ENCODE assay signal across 8 mouse cellular contexts in the genomic region with DNA sequence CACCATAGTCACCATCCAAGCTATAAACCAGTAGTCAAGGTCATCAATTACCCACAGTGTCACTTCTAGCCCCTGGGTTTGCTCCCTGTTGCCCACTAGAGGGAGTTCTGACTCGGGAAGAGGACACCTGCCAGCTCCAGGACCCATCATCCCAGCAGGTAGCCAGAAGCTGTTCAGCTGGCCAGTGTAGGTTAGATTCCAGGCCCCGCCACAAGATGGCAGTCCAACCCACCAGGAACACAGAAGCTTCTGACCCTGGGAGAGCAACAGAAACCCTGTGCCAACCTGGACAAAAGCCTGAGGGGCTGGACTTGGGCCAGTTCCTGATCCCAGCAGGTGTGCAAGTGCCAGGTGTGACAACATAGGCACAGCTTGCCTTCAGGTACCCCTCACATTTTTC. TPM values are rescaled to one million over a fixed set of nuclear protein-coding genes. Genes with fewer than 3 reads are reported as not detected.
DNase-seq lines count a peak whose midpoint lies in the region; ATAC-seq and TF ChIP-seq lines count a peak whose summit lies in the region.

No protein-coding gene starts in this region.

- no peaks in the 10 kb centered on the region for H3K36me3 ChIP-seq in midbrain, embryonic 10.5 days
- no peaks in the 10 kb centered on the region for H3K36me3 ChIP-seq in midbrain, embryonic 15.5 days (replicated peaks)
- no peaks in the 10 kb centered on the region for H3K36me3 ChIP-seq in liver, adult 2 months (ENCODE audit: control insufficient read depth, insufficient read depth, low read length)

- no peak overlapping the region for H3K4me2 ChIP-seq in midbrain, embryonic 15.5 days

- peak; percentile 98 for TF ChIP-seq CTCF in liver, adult 2 months (IDR thresholded peaks at IDR 0.05; ENCODE audit: low read depth, low read length)

- no peak for ATAC-seq in midbrain, embryonic 15.5 days (replicated peaks)
- ATAC-seq in neutrophil, adult 5-6 weeks (ENCODE audit: extremely low read depth, insufficient number of reproducible peaks, low FRiP score, poor library complexity, severe bottlenecking): peak; percentile 47

- H3K27ac ChIP-seq in midbrain, embryonic 10.5 days (replicated peaks): no peak overlapping the region
- H3K27ac ChIP-seq in midbrain, embryonic 15.5 days: no peak overlapping the region
- no peak overlapping the region for H3K27ac ChIP-seq in liver, adult 2 months (replicated peaks; ENCODE audit: insufficient read depth, low read depth, low read length)

- peaks cover 61% of the 10 kb centered on the region for H3K27me3 ChIP-seq in midbrain, embryonic 10.5 days (ENCODE audit: low read depth, poor library complexity, severe bottlenecking)
- peaks cover 24% of the 10 kb centered on the region for H3K27me3 ChIP-seq in midbrain, embryonic 15.5 days (replicated peaks)
- peaks cover 25% of the 10 kb centered on the region for H3K27me3 ChIP-seq in liver, adult 2 months (ENCODE audit: control insufficient read depth, insufficient read depth, low read length)

- no peaks in the 10 kb centered on the region for H3K79me2 ChIP-seq in liver, adult 2 months (ENCODE audit: control insufficient read depth, insufficient read depth, low read length)

- peaks cover 25% of the 10 kb centered on the region for H3K4me1 ChIP-seq in midbrain, embryonic 10.5 days
- H3K4me1 ChIP-seq in midbrain, embryonic 15.5 days: peaks cover 21% of the 10 kb centered on the region
- no peaks in the 10 kb centered on the region for H3K4me1 ChIP-seq in liver, adult 2 months (ENCODE audit: control insufficient read depth, insufficient read depth, low read length)

- no peak overlapping the region for H3K9ac ChIP-seq in midbrain, embryonic 15.5 days
- no peak overlapping the region for H3K9ac ChIP-seq in liver, adult 2 months (ENCODE audit: low read depth, low read length)

- H3K9me3 ChIP-seq in midbrain, embryonic 10.5 days (replicated peaks): no peaks in the 10 kb centered on the region
- no peaks in the 10 kb centered on the region for H3K9me3 ChIP-seq in midbrain, embryonic 15.5 days

- 3% methylated on average over 2 of the region's 2 CpGs for WGBS in midbrain, embryonic 10.5 days
- 0% methylated on average over 2 of the region's 2 CpGs for WGBS in midbrain, embryonic 15.5 days
- WGBS in liver, adult 2 months: 0% methylated on average over 2 of the region's 2 CpGs

- no peak overlapping the region for H3K4me3 ChIP-seq in midbrain, embryonic 10.5 days
- no peak overlapping the region for H3K4me3 ChIP-seq in midbrain, embryonic 15.5 days
- no peak overlapping the region for H3K4me3 ChIP-seq in liver, adult 2 months (ENCODE audit: insufficient read depth, low read depth, low read length)

- no peak for TF ChIP-seq POLR2A in liver, adult 2 months (IDR thresholded peaks at IDR 0.05; ENCODE audit: extremely low read depth, insufficient read depth, low read length)

- DNase-seq in midbrain, embryonic 10.5 days (ENCODE audit: low spot score): peak; percentile 82
- peak; percentile 98 to 100 for DNase-seq in cerebellum, postnatal 36 days
- DNase-seq in gastrocnemius, postnatal 25 days: peak; percentile 75
- peak; percentile 91 for DNase-seq in kidney, adult 9 months
- peak; percentile 51 for DNase-seq in liver, adult 2 months (ENCODE audit: extremely low read depth, low read depth, low spot score)
- DNase-seq in testis, postnatal 14 days (ENCODE audit: low spot score): peak; percentile 60

RNA-seq across cellular contexts. Expression of a gene that starts 3.2 kb away (rescaled TPM):
- polyA plus RNA-seq in midbrain, embryonic 10.5 days (2016; fragmentation: Nextera tagmentation; extraction: Ambion mirVana): 0.37 and 1.3 TPM in 2 replicates
- polyA plus RNA-seq in midbrain, embryonic 15.5 days (2015; fragmentation: Nextera tagmentation; extraction: Ambion mirVana): 15.2 and 17.0 TPM in 2 replicates
- 10 to 100 TPM; 50.0 to 65.5 TPM for total RNA-seq in gastrocnemius, postnatal 25 days (2021)
- total RNA-seq in liver, adult 2 months (2014; rRNA removed): under 0.01 and 0.07 TPM in 2 replicates
- not detected in 2 replicates for polyA plus RNA-seq in liver, adult 2 months (2012; rRNA removed)
- total RNA-seq in neutrophil, adult 5-6 weeks (2017): 0.49 and 0.81 TPM in 2 replicates

RNA-seq across cellular contexts. Expression of a gene that starts 16.8 kb away (rescaled TPM):
- not detected in 2 replicates for polyA plus RNA-seq in midbrain, embryonic 10.5 days (2016; fragmentation: Nextera tagmentation; extraction: Ambion mirVana)
- polyA plus RNA-seq in midbrain, embryonic 15.5 days (2015; fragmentation: Nextera tagmentation; extraction: Ambion mirVana): 0.09 and 0.14 TPM in 2 replicates
- 10 to 100 TPM; 17.7 to 17.8 TPM for total RNA-seq in gastrocnemius, postnatal 25 days (2021)
- total RNA-seq in liver, adult 2 months (2014; rRNA removed): not detected in 2 replicates
- not detected in 2 replicates for polyA plus RNA-seq in liver, adult 2 months (2012; rRNA removed)
- total RNA-seq in neutrophil, adult 5-6 weeks (2017): not detected in 2 replicates

Comparison
In these comparisons a context has a peak if more than half of its experiments do, and no peak if none do; other contexts are left out.
1. RNA of a gene that starts 3.2 kb away (total RNA-seq): 50.0 to 65.5 TPM in gastrocnemius, postnatal 25 days; 0.49 to 0.81 TPM in neutrophil, adult 5-6 weeks and under 0.01 to 0.07 TPM in liver, adult 2 months; every median in the first group is over 10 times any median in the second.
2. RNA of a gene that starts 16.8 kb away (total RNA-seq): 17.7 to 17.8 TPM in gastrocnemius, postnatal 25 days; not detected in liver, adult 2 months and not detected in neutrophil, adult 5-6 weeks; every median in the first group is over 10 times any median in the second.
3. Peak in every context shown above with its lines, with median percentiles within 50 percentile points of each other: DNase-seq.